Comparison of ENCODE assay signal across 8 mouse cellular contexts in the genomic region with DNA sequence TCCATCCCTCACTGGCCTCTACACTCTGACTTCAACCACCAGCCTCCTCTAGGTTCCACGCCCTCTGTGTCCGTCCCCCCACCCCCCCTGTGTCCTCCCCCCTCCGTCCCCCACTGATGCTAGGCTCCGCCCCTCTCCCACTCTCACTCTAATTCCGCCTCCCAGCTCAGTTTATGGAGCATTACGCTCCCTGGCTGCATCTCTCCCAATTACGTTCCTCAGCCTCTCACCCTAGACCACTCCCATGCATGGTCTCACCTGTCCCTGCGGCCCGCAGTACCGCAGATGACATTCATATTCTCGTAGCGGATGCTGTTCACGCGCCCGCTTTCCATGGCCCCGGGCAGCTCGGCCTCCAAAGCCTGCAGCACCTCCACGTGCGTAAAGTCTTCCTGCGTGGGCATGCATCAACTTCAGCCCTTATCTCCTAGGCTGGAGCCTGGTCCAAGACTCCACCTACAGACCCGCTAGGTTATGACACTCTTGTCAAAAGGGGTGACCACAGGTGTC. TPM values are rescaled to one million over a fixed set of nuclear protein-coding genes. Genes with fewer than 3 reads are reported as not detected.
A peak's percentile ranks its signal among the peaks of the same experiment; 100 is the strongest.
DNase-seq lines count a peak whose midpoint lies in the region; ATAC-seq lines count a peak whose summit lies in the region.

No protein-coding gene starts in this region.

- peak; percentile 37 for DNase-seq in CD4-positive, CD25-positive, alpha-beta regulatory T cell, adult 2 months (ENCODE audit: low read depth, low spot score)
- no peak for DNase-seq in lung, postnatal 36 days
- DNase-seq in ovary, adult 18-20 months (ENCODE audit: low spot score): no peak
- DNase-seq in adrenal gland, postnatal 10 days: no peak

- no peaks in the 10 kb centered on the region for H3K9me3 ChIP-seq in lung, embryonic 15.5 days
- H3K9me3 ChIP-seq in forebrain, embryonic 15.5 days: no peaks in the 10 kb centered on the region
- H3K9me3 ChIP-seq in liver, embryonic 16.5 days (replicated peaks; ENCODE audit: control insufficient read depth, low read length): no peaks in the 10 kb centered on the region

- peaks cover 56% of the 10 kb centered on the region for H3K27me3 ChIP-seq in lung, embryonic 15.5 days
- H3K27me3 ChIP-seq in forebrain, embryonic 15.5 days: peaks cover 33% of the 10 kb centered on the region
- H3K27me3 ChIP-seq in liver, embryonic 16.5 days (ENCODE audit: control insufficient read depth, insufficient read depth, low read depth, low read length): peaks cover 54% of the 10 kb centered on the region

- 6% methylated on average over 21 of the region's 21 CpGs for WGBS in lung, embryonic 15.5 days
- 7% methylated on average over 21 of the region's 21 CpGs for WGBS in forebrain, embryonic 15.5 days
- 15% methylated on average over 21 of the region's 21 CpGs for WGBS in liver, embryonic 16.5 days (ENCODE audit: insufficient replicate concordance)

- peaks cover 30% of the 10 kb centered on the region for H3K4me1 ChIP-seq in lung, embryonic 15.5 days
- H3K4me1 ChIP-seq in forebrain, embryonic 15.5 days: peaks cover 41% of the 10 kb centered on the region
- peaks cover 9% of the 10 kb centered on the region for H3K4me1 ChIP-seq in liver, embryonic 16.5 days (ENCODE audit: control insufficient read depth, low read depth, low read length)

- peak overlapping the region; percentile 73 for H3K4me2 ChIP-seq in lung, embryonic 15.5 days
- peak overlapping the region; percentile 94 for H3K4me2 ChIP-seq in forebrain, embryonic 15.5 days (replicated peaks)
- peak overlapping the region; percentile 75 for H3K4me2 ChIP-seq in liver, embryonic 16.5 days (ENCODE audit: low read depth, low read length)

- H3K36me3 ChIP-seq in lung, embryonic 15.5 days: no peaks in the 10 kb centered on the region
- 0 out of 2 replicates have a peak, but pooled peaks cover 4% of the 10 kb centered on the region for H3K36me3 ChIP-seq in forebrain, embryonic 15.5 days
- H3K36me3 ChIP-seq in liver, embryonic 16.5 days (ENCODE audit: control insufficient read depth, insufficient read depth): no peaks in the 10 kb centered on the region

- no peak overlapping the region for H3K27ac ChIP-seq in lung, embryonic 15.5 days
- H3K27ac ChIP-seq in forebrain, embryonic 15.5 days (replicated peaks): 0 out of 2 replicates have a peak overlapping the region, but pooled peaks have one; percentile 87
- no peak overlapping the region for H3K27ac ChIP-seq in liver, embryonic 16.5 days (ENCODE audit: low read length)

- peak overlapping the region; percentile 43 for H3K4me3 ChIP-seq in lung, embryonic 15.5 days
- peak overlapping the region; percentile 54 for H3K4me3 ChIP-seq in forebrain, embryonic 15.5 days
- no peak overlapping the region for H3K4me3 ChIP-seq in liver, embryonic 16.5 days (ENCODE audit: low read depth, low read length)

- H3K9ac ChIP-seq in lung, embryonic 15.5 days: no peak overlapping the region
- H3K9ac ChIP-seq in forebrain, embryonic 15.5 days (replicated peaks): peak overlapping the region; percentile 60
- H3K9ac ChIP-seq in liver, embryonic 16.5 days (ENCODE audit: low read depth, low read length): no peak overlapping the region

- no peak for ATAC-seq in CD4-positive, CD25-positive, alpha-beta regulatory T cell, adult 4 months
- no peak for ATAC-seq in lung, embryonic 15.5 days (ENCODE audit: borderline replicate concordance, extremely low read depth, low FRiP score, low TSS enrichment)
- peak; percentile 53 for ATAC-seq in forebrain, embryonic 15.5 days (replicated peaks)
- ATAC-seq in liver, embryonic 16.5 days (ENCODE audit: low read depth): no peak

RNA-seq across cellular contexts. Expression of a gene that starts 23.1 kb away (rescaled TPM):
- polyA plus RNA-seq in CD4-positive, CD25-positive, alpha-beta regulatory T cell, adult 4 months (2017; shearing (Covaris generic)): not detected
- polyA plus RNA-seq in lung, embryonic 15.5 days (2015; fragmentation: Nextera tagmentation; extraction: Ambion mirVana): 2.1 and 2.3 TPM in 2 replicates
- 24.5 and 26.7 TPM in 2 replicates for polyA plus RNA-seq in forebrain, embryonic 15.5 days (2015; fragmentation: Nextera tagmentation; extraction: Ambion mirVana)
- polyA plus RNA-seq in liver, embryonic 16.5 days (2015; fragmentation: Nextera tagmentation; extraction: Ambion mirVana): 0.04 TPM in 1 of 2 replicates, not detected in the other
- total RNA-seq in adrenal gland, postnatal 10 days (2021): 1 to 10 TPM; 2.5 to 4.2 TPM

RNA-seq across cellular contexts. Expression of a gene that starts 24.8 kb away (rescaled TPM):
- not detected for polyA plus RNA-seq in CD4-positive, CD25-positive, alpha-beta regulatory T cell, adult 4 months (2017; shearing (Covaris generic))
- 1.1 and 1.4 TPM in 2 replicates for polyA plus RNA-seq in lung, embryonic 15.5 days (2015; fragmentation: Nextera tagmentation; extraction: Ambion mirVana)
- 1.1 and 1.4 TPM in 2 replicates for polyA plus RNA-seq in forebrain, embryonic 15.5 days (2015; fragmentation: Nextera tagmentation; extraction: Ambion mirVana)
- 0.20 TPM in 1 of 2 replicates, not detected in the other for polyA plus RNA-seq in liver, embryonic 16.5 days (2015; fragmentation: Nextera tagmentation; extraction: Ambion mirVana)
- 1 to 10 TPM in 1 of 2 experiments, under 1 TPM in 1; 0.57 to 1.4 TPM for total RNA-seq in adrenal gland, postnatal 10 days (2021)

RNA-seq across cellular contexts. Expression of a gene that starts 50.8 kb away (rescaled TPM):
- under 1 TPM; 0.12 to 0.58 TPM for polyA plus RNA-seq in CD4-positive, CD25-positive, alpha-beta regulatory T cell, adult 4 months (2017; shearing (Covaris generic))
- 0.96 and 1.1 TPM in 2 replicates for polyA plus RNA-seq in lung, embryonic 15.5 days (2015; fragmentation: Nextera tagmentation; extraction: Ambion mirVana)
- 22.0 and 24.2 TPM in 2 replicates for polyA plus RNA-seq in forebrain, embryonic 15.5 days (2015; fragmentation: Nextera tagmentation; extraction: Ambion mirVana)
- polyA plus RNA-seq in liver, embryonic 16.5 days (2015; fragmentation: Nextera tagmentation; extraction: Ambion mirVana): 0.01 and 0.02 TPM in 2 replicates
- total RNA-seq in adrenal gland, postnatal 10 days (2021): 1 to 10 TPM; 4.3 to 6.3 TPM

RNA-seq across cellular contexts. Expression of a gene that starts 54.1 kb away (rescaled TPM):
- under 1 TPM; 0.35 to 0.66 TPM for polyA plus RNA-seq in CD4-positive, CD25-positive, alpha-beta regulatory T cell, adult 4 months (2017; shearing (Covaris generic))
- 2.5 and 2.6 TPM in 2 replicates for polyA plus RNA-seq in lung, embryonic 15.5 days (2015; fragmentation: Nextera tagmentation; extraction: Ambion mirVana)
- 3.7 TPM in 2 replicates for polyA plus RNA-seq in forebrain, embryonic 15.5 days (2015; fragmentation: Nextera tagmentation; extraction: Ambion mirVana)
- polyA plus RNA-seq in liver, embryonic 16.5 days (2015; fragmentation: Nextera tagmentation; extraction: Ambion mirVana): 0.44 and 0.46 TPM in 2 replicates
- total RNA-seq in adrenal gland, postnatal 10 days (2021): 1 to 10 TPM; 4.2 to 5.4 TPM

Comparison
In these comparisons a context has a peak if more than half of its experiments do, and no peak if none do; other contexts are left out.
1. RNA of a gene that starts 50.8 kb away (polyA plus RNA-seq): 22.0 to 24.2 TPM in forebrain, embryonic 15.5 days; 0.96 to 1.1 TPM in lung, embryonic 15.5 days, 0.12 to 0.58 TPM in CD4-positive, CD25-positive, alpha-beta regulatory T cell, adult 4 months and 0.01 to 0.02 TPM in liver, embryonic 16.5 days; every median in the first group is over 10 times any median in the second.
2. Peak in every context shown above with its lines, with median percentiles within 50 percentile points of each other: H3K4me2 ChIP-seq.